Mouse (Mus musculus): ENCODE data around the gene Med24. TPM values are rescaled to one million over a fixed set of nuclear protein-coding genes. Genes with fewer than 3 reads are reported as not detected.
"Not testable (repeated sequence)": the region's sequence is repeated elsewhere in the genome, so short reads cannot be mapped to it uniquely, and the experiment has no call there.

Med24 gene
- total RNA-seq, 2 experiments from 2014 or later = 46.9 to 52.0 TPM

- no peak for DNase-seq
Measured at GRCm38 (mm10) chr11:98720756-98721155, 8.5 kb downstream of the Med24 start.

GRCm38 (mm10) chr11:98717904-98718303 lies 11.3 kb downstream of the Med24 start:
- DNase-seq = peak; percentile 78 to 86

DNA sequence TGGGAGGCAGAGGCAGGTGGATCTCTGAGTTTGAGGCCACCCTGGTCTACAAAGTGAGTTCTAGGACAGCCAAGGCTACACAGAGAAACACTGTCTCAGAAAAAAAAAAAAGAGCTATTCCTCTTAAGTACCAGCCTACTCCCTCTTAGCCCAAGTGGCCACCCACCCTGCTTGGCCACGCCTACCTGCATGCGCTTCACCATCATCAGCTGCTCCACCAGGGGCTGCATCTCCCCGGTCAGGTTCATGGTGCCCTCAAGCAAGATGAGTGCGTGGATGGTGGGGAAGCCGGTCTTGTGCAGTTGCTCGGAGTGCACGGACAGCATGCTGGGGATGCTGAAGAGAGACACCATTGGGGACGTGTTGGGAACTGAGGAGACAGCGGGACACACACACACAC lies 13.3 kb downstream of the Med24 start:
- no peak for DNase-seq

- DNase-seq = no peak
Measured at GRCm38 (mm10) chr11:98713703-98714102, 15.5 kb downstream of the Med24 start.

GRCm38 (mm10) chr11:98712009-98712408 lies 17.2 kb downstream of the Med24 start:
- DNase-seq = not testable (repeated sequence)

DNA sequence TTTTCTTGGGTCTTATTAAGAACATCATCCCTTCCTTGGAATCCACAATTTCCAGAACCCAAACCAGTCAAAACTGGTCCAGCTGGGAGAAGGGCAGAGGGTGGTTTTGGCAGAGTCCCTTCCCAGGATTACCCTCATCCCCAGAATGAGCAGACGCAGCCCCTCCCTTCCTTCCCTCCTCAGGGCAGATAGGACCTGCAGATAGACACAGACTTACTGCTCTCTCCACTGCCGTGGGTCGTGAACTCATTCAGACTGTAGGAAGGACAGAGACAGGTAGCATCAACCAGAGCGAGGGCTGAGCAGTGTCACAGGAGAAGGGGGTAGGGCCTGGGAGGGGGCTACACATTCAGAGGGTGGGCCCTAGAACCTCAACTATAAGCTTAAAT lies 18.2 kb downstream of the Med24 start:
- DNase-seq = no peak

DNA sequence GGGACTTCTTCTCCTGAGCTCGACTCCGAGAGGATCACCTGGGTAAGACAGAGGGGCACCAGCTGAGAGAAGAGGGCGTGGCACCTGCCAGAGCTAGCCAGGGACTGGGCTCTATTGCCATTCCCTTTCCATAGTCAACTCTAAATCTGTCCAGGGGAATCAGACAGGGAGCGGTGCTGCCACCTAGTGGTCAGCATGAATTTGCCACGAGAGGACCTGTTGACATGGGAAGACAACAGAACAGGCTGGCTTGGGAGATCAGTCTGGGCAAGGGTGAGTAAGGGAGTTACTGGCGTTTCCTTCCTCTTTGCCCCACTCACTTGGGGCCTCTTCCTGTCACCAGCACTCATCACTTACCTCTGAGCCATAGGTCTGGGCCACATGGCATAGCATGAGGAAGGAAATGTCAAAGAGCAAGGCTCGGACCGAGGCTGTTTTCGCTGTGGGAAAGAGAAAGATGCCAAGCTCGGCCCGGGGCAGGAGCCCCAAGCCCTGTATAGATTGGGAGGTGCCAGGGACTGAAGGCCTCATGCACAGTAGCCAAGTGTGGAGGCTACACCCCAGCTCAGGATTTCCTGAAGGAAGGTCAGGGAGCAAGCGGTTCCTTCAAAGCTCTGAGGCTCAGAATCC lies 18.7 kb downstream of the Med24 start:
- DNase-seq = peak; percentile 83 to 89

GRCm38 (mm10) chr11:98709001-98709741 lies 20.1 kb downstream of the Med24 start:
- no peak for DNase-seq

DNA sequence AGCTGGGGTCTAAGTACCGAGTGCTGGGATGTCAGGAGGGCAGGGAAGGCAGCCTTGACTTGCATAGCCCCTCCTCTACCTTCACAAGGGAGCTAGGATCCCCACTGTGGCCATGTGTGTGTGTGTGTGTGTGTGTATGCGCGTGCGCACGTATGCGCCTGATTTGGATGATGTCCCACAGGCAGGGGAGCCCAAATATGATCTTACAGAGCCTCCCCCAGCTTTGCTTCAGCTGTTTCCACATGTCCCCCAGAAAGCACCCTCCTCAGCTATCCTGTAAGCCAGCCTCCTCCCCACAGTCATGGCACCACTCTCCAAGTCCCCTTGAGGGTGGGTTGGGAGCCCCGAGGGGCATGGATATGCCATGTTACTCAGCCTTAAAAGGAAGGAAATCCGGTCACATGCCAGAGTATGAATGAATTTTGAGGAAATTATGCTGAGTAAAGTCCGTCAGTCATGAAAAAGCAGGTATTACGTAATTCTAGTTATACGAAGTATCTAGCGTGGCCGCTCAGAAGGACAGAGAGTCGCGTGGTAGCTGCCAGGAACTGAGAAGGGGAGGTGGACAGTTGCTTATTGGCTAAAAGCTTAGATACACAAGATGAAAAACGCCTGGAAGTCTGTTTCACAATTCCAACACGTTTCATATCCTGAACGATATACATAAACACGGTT lies 20.8 kb downstream of the Med24 start:
- no peak for DNase-seq

DNA sequence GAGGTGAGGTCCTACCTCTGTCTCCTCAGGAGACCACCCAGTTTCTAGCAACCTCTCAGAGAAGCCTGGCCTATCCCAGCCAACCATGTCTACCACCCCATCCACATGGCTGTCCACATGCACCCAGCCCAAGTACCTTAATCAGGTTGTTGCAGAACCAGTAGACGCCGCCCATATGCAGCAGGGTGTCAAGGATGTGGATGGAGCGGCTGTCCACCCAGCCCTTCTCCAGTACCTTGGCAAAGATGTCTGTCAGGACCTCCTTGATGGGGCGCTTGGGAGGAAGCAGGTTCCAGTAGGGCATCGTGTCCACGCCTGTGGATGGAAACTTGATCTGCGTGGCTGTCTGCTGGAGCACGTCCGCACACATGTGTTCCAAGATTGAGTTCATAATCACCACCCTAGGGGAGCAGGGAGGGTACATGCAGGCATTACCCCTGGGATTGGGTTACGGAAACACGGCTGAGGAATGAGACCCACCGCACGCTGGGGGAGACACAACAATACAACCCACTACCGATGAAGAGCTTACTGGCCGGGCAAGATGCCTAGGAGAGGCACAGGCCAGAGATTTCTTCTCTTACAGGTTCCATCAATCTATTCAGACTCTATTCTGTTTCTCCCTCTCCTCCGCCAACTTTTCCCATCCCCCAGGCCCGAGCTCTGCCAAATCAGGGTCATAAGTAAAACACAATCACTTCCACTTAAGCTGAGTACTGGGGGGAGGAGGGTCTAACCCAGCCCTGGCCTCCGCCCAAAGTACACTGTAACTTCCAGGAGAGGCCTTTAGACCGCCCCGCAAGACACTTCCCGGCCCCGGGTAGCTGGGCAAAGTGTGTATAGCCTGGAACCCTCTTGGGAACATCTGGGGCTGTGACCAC lies 21.6 kb downstream of the Med24 start:
- peak in 1 of 2 experiments; percentile 24 for DNase-seq

DNA sequence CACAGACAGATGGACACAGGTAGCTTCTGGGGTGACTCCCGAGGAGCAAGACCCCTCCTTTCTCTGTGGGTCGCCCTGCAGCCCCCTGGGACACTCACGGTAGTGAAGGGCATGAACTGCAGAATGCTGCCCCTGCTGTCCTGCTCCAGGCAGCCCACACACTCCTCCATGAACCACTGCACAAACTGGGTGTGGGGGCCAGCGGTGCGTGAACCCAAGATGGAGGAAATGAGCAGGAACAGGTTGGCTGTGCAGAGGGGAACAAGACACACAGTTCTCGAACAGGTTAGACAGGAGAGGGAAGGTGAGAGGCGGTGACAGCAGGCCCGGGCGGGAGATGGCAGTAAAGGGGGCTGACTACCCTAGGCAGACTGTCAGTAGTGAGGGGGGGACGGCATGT lies 24.2 kb downstream of the Med24 start:
- DNase-seq = no peak

DNA sequence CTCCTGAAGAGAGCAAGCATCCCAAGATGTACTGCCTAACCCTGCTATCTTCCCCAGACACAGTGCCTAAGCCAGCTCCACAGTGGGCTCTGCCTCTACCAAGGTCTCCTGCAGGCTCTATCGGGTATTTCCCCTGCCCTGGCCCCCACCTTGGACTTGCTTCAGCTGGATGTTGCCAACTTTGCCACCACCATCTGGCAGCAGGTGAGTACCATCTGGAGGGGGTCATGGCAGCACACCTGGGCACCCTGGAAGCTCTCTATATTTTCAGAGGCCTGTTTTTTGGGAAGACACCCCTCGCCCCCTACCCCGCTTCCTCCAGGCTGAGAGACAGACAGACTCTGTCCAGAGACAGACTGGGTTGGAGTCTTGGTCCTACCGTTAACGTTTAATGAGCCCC lies 26.9 kb downstream of the Med24 start:
- no peak for DNase-seq

- no peak for DNase-seq
Measured at GRCm38 (mm10) chr11:98701213-98701670, 28.0 kb downstream of the Med24 start, which contains the start of gene Csf3. TSS of gene Csf3 (plus strand) at chr11:98701263.

DNA sequence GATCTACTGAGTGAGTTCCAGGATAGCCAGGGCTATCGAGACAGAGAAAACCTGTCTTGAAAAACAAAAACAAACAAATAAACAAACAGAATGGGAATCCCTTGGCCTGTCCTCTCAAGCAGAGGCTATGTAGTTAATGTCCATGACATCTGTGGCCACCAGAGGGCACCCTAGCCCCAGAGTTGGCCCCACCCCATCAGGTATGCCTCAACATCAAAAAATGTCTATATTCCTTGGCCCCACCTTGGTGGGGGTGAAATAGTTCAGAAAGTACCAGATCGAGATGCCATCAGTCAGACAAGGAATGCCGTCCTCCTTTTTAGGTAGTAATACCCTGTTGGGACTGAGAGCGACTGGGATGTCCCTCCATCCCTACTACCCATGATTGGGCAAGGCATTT lies 29.3 kb downstream of the Med24 start:
- DNase-seq = peak; percentile 82 to 88

GRCm38 (mm10) chr11:98698849-98699640 lies 30.2 kb downstream of the Med24 start:
- DNase-seq = no peak

DNA sequence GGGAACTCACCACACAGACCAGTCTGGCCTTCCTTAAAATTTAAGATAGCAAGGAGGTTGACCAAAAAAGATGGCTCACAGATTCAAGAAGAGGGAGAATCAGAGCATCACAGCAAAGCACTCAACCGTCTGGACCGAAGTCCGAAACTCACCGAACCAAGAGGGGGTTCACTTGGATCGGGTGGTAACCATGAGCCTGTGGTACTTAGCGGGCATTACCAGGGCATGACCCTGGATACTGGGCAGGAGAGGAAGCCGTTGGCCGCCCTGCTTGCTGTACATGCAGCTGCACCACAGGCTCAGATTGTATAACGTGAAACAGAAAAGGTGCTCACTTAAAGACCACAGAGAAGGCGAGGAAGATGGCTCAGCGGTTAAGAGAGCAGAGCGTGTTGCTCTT lies 32.0 kb downstream of the Med24 start:
- DNase-seq = no peak

DNA sequence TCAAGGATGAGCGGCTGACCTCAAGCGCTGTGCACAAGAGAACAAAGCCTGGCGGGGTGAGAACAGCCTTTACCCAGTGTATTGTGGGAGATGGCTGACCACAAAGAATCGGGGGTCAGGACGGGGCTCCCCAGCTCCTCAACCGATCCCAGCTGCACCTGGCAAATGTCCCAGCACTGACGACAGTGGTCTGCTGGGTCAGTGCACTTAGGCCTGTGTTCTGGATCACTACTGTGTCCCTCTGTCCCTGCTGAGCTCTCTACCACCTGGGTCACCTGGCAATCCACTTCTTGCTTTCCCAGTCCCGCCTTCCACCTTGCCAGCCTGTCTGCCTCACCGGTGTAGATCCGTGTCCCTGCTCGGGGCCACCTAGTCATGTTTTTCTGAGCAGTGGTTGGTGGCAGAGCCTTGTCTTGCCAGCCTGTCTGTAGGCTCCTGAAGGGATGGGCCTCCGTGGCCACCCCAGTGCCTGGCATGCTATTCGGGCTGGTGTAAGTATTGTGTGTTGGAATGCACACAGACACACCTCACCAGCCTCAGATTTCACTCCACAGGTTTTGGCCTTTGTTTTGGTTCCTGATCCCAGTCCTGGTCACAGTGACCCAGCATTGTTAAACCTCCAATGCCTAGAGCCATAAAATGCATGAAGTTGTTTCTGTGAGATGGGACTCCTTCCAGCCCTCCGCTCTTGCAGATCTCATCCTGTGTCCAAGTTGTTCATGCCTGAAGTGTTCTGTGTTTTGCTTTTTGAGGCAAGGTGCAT lies 32.6 kb downstream of the Med24 start:
- no peak for DNase-seq

DNA sequence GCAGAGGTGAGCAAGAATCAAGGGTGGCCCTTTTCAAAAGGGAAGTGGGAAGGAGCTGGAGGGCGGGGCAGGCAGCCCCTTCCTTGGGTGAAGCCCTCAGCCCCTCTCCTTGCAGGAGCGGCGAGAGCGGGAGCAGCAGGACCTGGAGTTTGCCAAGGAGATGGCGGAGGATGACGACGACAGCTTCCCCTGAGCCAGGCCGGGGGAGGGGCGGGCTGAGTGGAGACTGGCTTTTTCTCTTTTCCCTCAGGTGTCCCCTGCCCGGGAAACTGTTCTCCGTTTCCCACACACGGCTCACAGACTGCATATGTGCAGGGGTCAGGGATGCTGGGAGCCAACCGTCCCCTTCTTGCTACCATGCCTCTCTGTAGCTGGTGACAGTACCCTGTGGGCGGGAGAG lies 33.8 kb downstream of the Med24 start:
- DNase-seq = no peak

- DNase-seq = no peak
Measured at GRCm38 (mm10) chr11:98694301-98694700, 34.9 kb downstream of the Med24 start.

- DNase-seq = no peak
Measured at GRCm38 (mm10) chr11:98693746-98694145, 35.5 kb downstream of the Med24 start.

DNA sequence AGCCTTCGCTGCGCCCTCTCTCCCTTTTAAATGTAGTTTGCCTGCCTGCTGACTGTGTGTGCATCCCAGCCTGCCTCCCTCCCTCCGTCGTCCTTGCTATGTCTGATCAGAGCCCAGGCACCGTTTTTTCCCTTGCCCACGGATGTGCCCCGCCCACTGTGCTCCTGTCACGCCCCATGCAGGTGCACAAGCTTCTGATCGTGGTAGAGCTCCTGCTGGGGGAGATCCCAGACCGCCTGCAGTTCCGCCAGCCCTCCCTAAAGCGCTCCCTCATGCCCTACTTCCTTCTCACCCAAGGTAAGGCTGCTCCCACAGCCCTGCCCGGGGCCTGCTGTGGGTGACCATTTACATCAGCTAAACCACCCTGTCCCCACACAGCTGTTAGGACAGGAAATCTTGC lies 36.0 kb downstream of the Med24 start:
- no peak for DNase-seq
